Mouse (Mus musculus): Measurements from ENCODE around the gene Cmss1. TPM values are rescaled to one million over a fixed set of nuclear protein-coding genes. Genes with fewer than 3 reads are reported as not detected.

The Cmss1 gene
- polyA plus RNA-seq, 1 experiment from 2014 or later: 67.9 TPM

- H3K27ac ChIP-seq (ENCODE audit: low read depth): no peak overlapping the region
- no peaks in the 10 kb centered on the region for H3K36me3 ChIP-seq (ENCODE audit: insufficient read depth)
- no peaks in the 10 kb centered on the region for H3K27me3 ChIP-seq (ENCODE audit: insufficient read depth, low read length)
- 51% methylated on average over 4 of the region's 4 CpGs for WGBS
- DNase-seq (no peak), ATAC-seq (ENCODE audit: insufficient read depth) (no peak)
- TF ChIP-seq CTCF (IDR thresholded peaks at IDR 0.05; ENCODE audit: low read depth): no peak
- no peak overlapping the region for H3K4me2 ChIP-seq
- no peaks in the 10 kb centered on the region for H3K9me3 ChIP-seq (ENCODE audit: low read depth, low read length)
- H3K4me3 ChIP-seq (ENCODE audit: low read depth, low read length): no peak overlapping the region
- H3K9ac ChIP-seq: no peak overlapping the region
- H3K4me1 ChIP-seq (ENCODE audit: insufficient read depth): 0 out of 2 replicates have a peak, but pooled peaks cover 3% of the 10 kb centered on the region
These were observed 81.2 kb downstream of the Cmss1 start for GRCm38 (mm10) chr16:57525476-57525875.

- ATAC-seq (ENCODE audit: insufficient read depth) (no peak), DNase-seq (no peak)
- WGBS: 64% methylated on average over 5 of the region's 5 CpGs
- Histone ChIP-seq H3K4me3 (ENCODE audit: low read depth, low read length) (no peak overlapping the region), H3K4me1 (ENCODE audit: insufficient read depth) (0 out of 2 replicates have a peak, but pooled peaks cover 3% of the 10 kb centered on the region), H3K27me3 (ENCODE audit: insufficient read depth, low read length) (no peaks in the 10 kb centered on the region), H3K9ac (no peak overlapping the region), H3K27ac (ENCODE audit: low read depth) (no peak overlapping the region), H3K9me3 (ENCODE audit: low read depth, low read length) (no peaks in the 10 kb centered on the region), H3K36me3 (ENCODE audit: insufficient read depth) (no peaks in the 10 kb centered on the region), H3K4me2 (no peak overlapping the region)
- no peak for TF ChIP-seq CTCF (IDR thresholded peaks at IDR 0.05; ENCODE audit: low read depth)
These were observed 81.6 kb downstream of the Cmss1 start for GRCm38 (mm10) chr16:57525046-57525445.

GRCm38 (mm10) chr16:57515636-57516035 is 91.0 kb downstream of the Cmss1 start:
- ATAC-seq (ENCODE audit: insufficient read depth) (no peak), DNase-seq (no peak)
- no peak for TF ChIP-seq CTCF (IDR thresholded peaks at IDR 0.05; ENCODE audit: low read depth)
- Histone ChIP-seq H3K4me2 (no peak overlapping the region), H3K27me3 (ENCODE audit: insufficient read depth, low read length) (no peaks in the 10 kb centered on the region), H3K9ac (no peak overlapping the region), H3K27ac (ENCODE audit: low read depth) (no peak overlapping the region), H3K9me3 (ENCODE audit: low read depth, low read length) (no peaks in the 10 kb centered on the region), H3K4me3 (ENCODE audit: low read depth, low read length) (no peak overlapping the region), H3K4me1 (ENCODE audit: insufficient read depth) (0 out of 2 replicates have a peak, but pooled peaks cover 4% of the 10 kb centered on the region), H3K36me3 (ENCODE audit: insufficient read depth) (no peaks in the 10 kb centered on the region)
- 69% methylated on average over 10 of the region's 10 CpGs for WGBS

GRCm38 (mm10) chr16:57514371-57514770 is 92.3 kb downstream of the Cmss1 start:
- WGBS: 76% methylated on average over 4 of the region's 4 CpGs
- no peak for TF ChIP-seq CTCF (IDR thresholded peaks at IDR 0.05; ENCODE audit: low read depth)
- DNase-seq: no peak
- Histone ChIP-seq H3K36me3 (ENCODE audit: insufficient read depth) (no peaks in the 10 kb centered on the region), H3K4me2 (no peak overlapping the region), H3K27ac (ENCODE audit: low read depth) (no peak overlapping the region), H3K9me3 (ENCODE audit: low read depth, low read length) (no peaks in the 10 kb centered on the region), H3K27me3 (ENCODE audit: insufficient read depth, low read length) (no peaks in the 10 kb centered on the region), H3K4me3 (ENCODE audit: low read depth, low read length) (no peak overlapping the region), H3K4me1 (ENCODE audit: insufficient read depth) (0 out of 2 replicates have a peak, but pooled peaks cover 4% of the 10 kb centered on the region), H3K9ac (no peak overlapping the region)
- peak; percentile 52; the same call in 1 of the 2 replicates for ATAC-seq (ENCODE audit: insufficient read depth)

- Histone ChIP-seq H3K27me3 (ENCODE audit: insufficient read depth, low read length) (no peaks in the 10 kb centered on the region), H3K4me1 (ENCODE audit: insufficient read depth) (0 out of 2 replicates have a peak, but pooled peaks cover 4% of the 10 kb centered on the region), H3K9ac (no peak overlapping the region), H3K27ac (ENCODE audit: low read depth) (no peak overlapping the region), H3K9me3 (ENCODE audit: low read depth, low read length) (no peaks in the 10 kb centered on the region), H3K36me3 (ENCODE audit: insufficient read depth) (no peaks in the 10 kb centered on the region), H3K4me2 (no peak overlapping the region), H3K4me3 (ENCODE audit: low read depth, low read length) (no peak overlapping the region)
- WGBS: 85% methylated on average over 7 of the region's 7 CpGs
- no peak for DNase-seq
- TF ChIP-seq CTCF (IDR thresholded peaks at IDR 0.05; ENCODE audit: low read depth): no peak
- no peak for ATAC-seq (ENCODE audit: insufficient read depth)
These were observed 93.1 kb downstream of the Cmss1 start for GRCm38 (mm10) chr16:57513562-57513961.

GRCm38 (mm10) chr16:57509099-57509498 is 97.6 kb downstream of the Cmss1 start:
- ATAC-seq (ENCODE audit: insufficient read depth) (no peak), DNase-seq (no peak)
- 65% methylated on average over 3 of the region's 3 CpGs for WGBS
- H3K9ac ChIP-seq: no peak overlapping the region
- no peak for TF ChIP-seq CTCF (IDR thresholded peaks at IDR 0.05; ENCODE audit: low read depth)
- no peak overlapping the region for H3K4me3 ChIP-seq (ENCODE audit: low read depth, low read length)
- no peak overlapping the region for H3K4me2 ChIP-seq
- no peak overlapping the region for H3K27ac ChIP-seq (ENCODE audit: low read depth)
- H3K4me1 ChIP-seq (ENCODE audit: insufficient read depth): no peaks in the 10 kb centered on the region
- no peaks in the 10 kb centered on the region for H3K36me3 ChIP-seq (ENCODE audit: insufficient read depth)
- H3K9me3 ChIP-seq (ENCODE audit: low read depth, low read length): no peaks in the 10 kb centered on the region
- H3K27me3 ChIP-seq (ENCODE audit: insufficient read depth, low read length): no peaks in the 10 kb centered on the region

GRCm38 (mm10) chr16:57508351-57508750 is 98.3 kb downstream of the Cmss1 start:
- DNase-seq: no peak
- Histone ChIP-seq H3K9me3 (ENCODE audit: low read depth, low read length) (no peaks in the 10 kb centered on the region), H3K27me3 (ENCODE audit: insufficient read depth, low read length) (no peaks in the 10 kb centered on the region), H3K4me1 (ENCODE audit: insufficient read depth) (no peaks in the 10 kb centered on the region), H3K9ac (no peak overlapping the region), H3K4me2 (no peak overlapping the region), H3K27ac (ENCODE audit: low read depth) (no peak overlapping the region), H3K4me3 (ENCODE audit: low read depth, low read length) (no peak overlapping the region), H3K36me3 (ENCODE audit: insufficient read depth) (no peaks in the 10 kb centered on the region)
- 63% methylated on average over 1 of the region's 1 CpGs for WGBS
- no peak for ATAC-seq (ENCODE audit: insufficient read depth)
- TF ChIP-seq CTCF (IDR thresholded peaks at IDR 0.05; ENCODE audit: low read depth): no peak

- Histone ChIP-seq H3K36me3 (ENCODE audit: insufficient read depth) (no peaks in the 10 kb centered on the region), H3K4me3 (ENCODE audit: low read depth, low read length) (no peak overlapping the region), H3K4me1 (ENCODE audit: insufficient read depth) (no peaks in the 10 kb centered on the region), H3K4me2 (no peak overlapping the region), H3K27ac (ENCODE audit: low read depth) (no peak overlapping the region), H3K9me3 (ENCODE audit: low read depth, low read length) (no peaks in the 10 kb centered on the region), H3K9ac (no peak overlapping the region), H3K27me3 (ENCODE audit: insufficient read depth, low read length) (no peaks in the 10 kb centered on the region)
- TF ChIP-seq CTCF (IDR thresholded peaks at IDR 0.05; ENCODE audit: low read depth): no peak
- 34% methylated on average over 6 of the region's 6 CpGs for WGBS
- peak; percentile 50 for DNase-seq
- peak; percentile 93 for ATAC-seq (ENCODE audit: insufficient read depth)
These were observed 100.5 kb downstream of the Cmss1 start for GRCm38 (mm10) chr16:57506133-57506532.
